Mouse (Mus musculus): ENCODE data around the gene Arfgap2.

DNA sequence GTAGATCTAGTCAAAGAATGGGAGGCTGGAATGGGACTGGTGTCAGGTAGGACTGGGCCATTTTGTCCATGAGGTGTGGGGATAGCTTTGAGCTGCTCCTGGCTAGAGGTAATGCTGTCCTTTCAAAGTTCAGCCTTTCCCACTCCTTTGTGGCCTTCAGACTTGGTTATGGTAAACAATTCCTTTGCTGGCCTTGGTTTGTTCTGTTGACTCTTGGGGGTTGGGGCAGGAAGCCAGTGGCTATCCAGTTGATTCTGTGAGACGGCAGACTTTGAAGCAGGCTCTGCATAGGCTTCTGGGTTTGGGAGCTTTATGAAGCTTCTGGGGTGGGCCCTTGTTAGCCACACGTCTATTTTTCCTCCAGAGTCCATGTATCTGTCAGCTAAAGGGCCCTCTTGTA, 3.9 kb downstream of the Arfgap2 start:
- no peak for TF ChIP-seq CTCF (IDR thresholded peaks at IDR 0.05; ENCODE audit: low read depth)
- TF ChIP-seq EP300 (IDR thresholded peaks at IDR 0.05; ENCODE audit: low read depth) = 0 out of 2 replicates have a peak, but pooled peaks have one; percentile 25
